Mouse (Mus musculus) heart, adult 2 months (tissue): Measurements from ENCODE around the gene Cpsf3.

ENCODE experiments used
- EP300 ChIP-seq: fragments of 200-500 bp; IDR thresholded peaks from 2 replicates; pipeline ENCODE4 v1.6.1; 2011; ENCODE audit warnings: low read depth, low read length, control low read depth; ENCODE audit not compliant: insufficient read depth
- POLR2A ChIP-seq: fragments of 200-500 bp; IDR thresholded peaks from 2 replicates; pipeline ENCODE4 v1.6.1; 2011; ENCODE audit warnings: mild to moderate bottlenecking, low read depth, low read length, control low read depth; ENCODE audit not compliant: insufficient read depth

GRCm38 (mm10) chr12:21322296-21322695 lies 37.1 kb downstream of the Cpsf3 start:
- no peak for TF ChIP-seq POLR2A
- no peak for TF ChIP-seq EP300
